Mouse (Mus musculus): ENCODE results near the gene P2rx1.

DNA sequence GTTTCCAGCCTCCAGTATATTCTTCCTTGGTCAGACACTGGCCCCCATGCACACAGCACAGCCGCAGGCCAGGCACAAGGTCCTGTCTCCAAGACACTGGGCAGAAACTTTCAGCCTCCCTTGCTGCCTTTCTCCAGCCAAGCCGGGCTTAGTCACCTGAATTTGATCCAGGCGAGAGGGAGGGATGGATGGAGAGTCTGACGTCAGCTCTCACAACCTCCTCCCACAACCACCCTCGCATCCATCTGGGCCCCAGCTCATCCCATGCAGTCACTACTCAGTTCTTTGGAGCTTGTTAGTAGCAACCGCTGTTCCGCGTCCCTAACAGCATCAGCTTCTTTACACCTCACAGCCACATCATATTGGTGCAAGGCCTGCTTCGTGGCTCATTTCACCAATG is 24.2 kb downstream of the P2rx1 start:
- TF ChIP-seq CTCF (IDR thresholded peaks at IDR 0.05; ENCODE audit: borderline replicate concordance, extremely low read depth, insufficient read depth, insufficient read length) (no peak), POLR2A (IDR thresholded peaks at IDR 0.05; ENCODE audit: borderline replicate concordance, extremely low read depth, insufficient read depth, insufficient read length, poor library complexity, severe bottlenecking) (no peak)
